Mouse (Mus musculus): ENCODE measurements around the gene Rgs4. TPM values are rescaled to one million over a fixed set of nuclear protein-coding genes. Genes with fewer than 3 reads are reported as not detected.

Gene Rgs4
- 2.6 and 2.7 TPM in 2 replicates for polyA plus RNA-seq (2012; rRNA removed)
- polyA plus RNA-seq (2014; fragmentation: Nextera tagmentation; extraction: Ambion mirVana), result 4.1 and 4.6 TPM in 2 replicates

DNA sequence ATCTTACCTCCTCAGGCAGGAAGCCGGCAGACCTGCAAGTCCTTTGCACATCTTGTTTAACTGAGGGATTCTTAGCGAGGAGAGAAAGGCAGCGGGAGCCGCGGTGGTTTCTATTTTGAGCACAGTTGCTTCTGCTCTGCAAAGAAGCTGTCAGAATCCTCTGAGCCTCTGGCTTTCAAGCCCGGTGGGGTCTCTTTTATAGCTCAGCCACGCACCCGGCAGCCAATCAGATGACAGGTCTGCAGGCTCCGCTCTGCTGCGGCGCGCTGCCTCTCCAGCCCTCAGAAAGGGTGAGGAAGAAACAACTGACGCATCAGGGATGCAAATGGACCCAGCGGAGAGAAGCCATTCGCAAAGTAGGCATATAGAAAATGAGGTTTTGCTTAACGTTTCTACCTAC lies at the start of gene Rgs4:
TSS of gene Rgs4 (minus strand) at position 170 of the 400 bp plus-strand sequence.
- WGBS, result 1% methylated on average over 16 of the region's 16 CpGs
- TF ChIP-seq POLR2A (IDR thresholded peaks at IDR 0.05; ENCODE audit: borderline replicate concordance, extremely low read depth, insufficient read depth, insufficient read length), result no peak
- H3K27me3 ChIP-seq (ENCODE audit: control insufficient read depth, insufficient read depth, low read length), result peaks cover 16% of the 10 kb centered on the region; the same call in 1 of the 2 replicates
- H3K36me3 ChIP-seq (ENCODE audit: control insufficient read depth, insufficient read depth, low read length), result no peaks in the 10 kb centered on the region
- H3K4me2 ChIP-seq (replicated peaks; ENCODE audit: low read depth, low read length, severe bottlenecking), result peak within 1 kb of the TSS; percentile 52
- peak; percentile 61 for DNase-seq (ENCODE audit: low spot score)
- no peak within 1 kb of the TSS for H3K27ac ChIP-seq (replicated peaks; ENCODE audit: low read depth, low read length)
- H3K4me3 ChIP-seq (replicated peaks; ENCODE audit: low read length), result peak within 1 kb of the TSS; percentile 27
- no peak within 1 kb of the TSS for H3K9ac ChIP-seq (ENCODE audit: low read depth, low read length, severe bottlenecking)
- H3K9me3 ChIP-seq (ENCODE audit: control insufficient read depth, low read length), result no peaks in the 10 kb centered on the region
- no peaks in the 10 kb centered on the region for H3K4me1 ChIP-seq (ENCODE audit: control insufficient read depth, insufficient read depth, low read length)
- ATAC-seq (ENCODE audit: low FRiP score, low read depth), result peak; percentile 83

DNA sequence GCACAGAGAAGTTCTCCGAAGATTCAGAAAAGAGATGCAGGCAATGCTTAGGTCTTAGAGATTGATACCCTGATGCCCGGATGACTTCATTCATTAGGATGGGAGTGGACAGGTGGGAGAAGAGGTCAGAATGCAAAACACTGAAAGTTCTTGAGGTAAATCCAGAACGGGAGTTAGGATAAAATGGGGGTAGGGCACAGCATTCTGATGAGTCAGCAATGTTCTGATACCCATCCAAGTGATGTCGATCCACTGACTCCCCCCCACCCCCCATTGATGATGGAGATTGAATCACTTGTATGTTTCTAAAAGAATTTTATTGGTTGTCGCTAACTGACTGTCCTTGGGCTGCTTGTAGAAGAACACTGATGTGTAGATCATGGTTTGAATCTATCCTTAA lies 45.0 kb upstream of the Rgs4 start:
- no peaks in the 10 kb centered on the region for H3K36me3 ChIP-seq (ENCODE audit: control insufficient read depth, insufficient read depth, low read length)
- no peak for DNase-seq (ENCODE audit: low spot score)
- no peak for ATAC-seq (ENCODE audit: low FRiP score, low read depth)
- H3K9me3 ChIP-seq (ENCODE audit: control insufficient read depth, low read length), result no peaks in the 10 kb centered on the region
- H3K4me3 ChIP-seq (replicated peaks; ENCODE audit: low read length), result no peak overlapping the region
- H3K9ac ChIP-seq (ENCODE audit: low read depth, low read length, severe bottlenecking), result no peak overlapping the region
- no peak overlapping the region for H3K27ac ChIP-seq (replicated peaks; ENCODE audit: low read depth, low read length)
- no peaks in the 10 kb centered on the region for H3K4me1 ChIP-seq (ENCODE audit: control insufficient read depth, insufficient read depth, low read length)
- H3K4me2 ChIP-seq (replicated peaks; ENCODE audit: low read depth, low read length, severe bottlenecking), result no peak overlapping the region
- WGBS, result 87% methylated on average over 5 of the region's 5 CpGs
- TF ChIP-seq POLR2A (IDR thresholded peaks at IDR 0.05; ENCODE audit: borderline replicate concordance, extremely low read depth, insufficient read depth, insufficient read length), result no peak
- no peaks in the 10 kb centered on the region for H3K27me3 ChIP-seq (ENCODE audit: control insufficient read depth, insufficient read depth, low read length)

DNA sequence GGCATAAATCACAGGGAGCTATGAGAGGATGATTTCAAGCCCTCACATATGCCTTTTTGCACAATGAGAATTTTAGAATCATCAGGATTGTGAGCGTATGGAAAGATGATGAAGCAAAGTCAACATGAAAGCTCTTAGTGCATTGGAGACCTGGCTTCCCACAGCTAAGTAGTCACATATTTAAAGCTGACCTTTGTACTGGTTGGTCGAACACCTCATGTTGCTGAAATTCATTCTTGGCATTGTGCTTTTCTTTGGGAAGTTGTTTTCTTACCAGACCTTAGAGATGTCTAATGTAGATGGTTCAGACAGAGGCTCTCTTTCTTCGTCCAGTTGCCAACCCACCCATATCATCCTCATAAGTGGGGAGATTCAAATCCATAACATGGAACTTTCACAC lies 38.5 kb upstream of the Rgs4 start:
- H3K4me1 ChIP-seq (ENCODE audit: control insufficient read depth, insufficient read depth, low read length), result no peaks in the 10 kb centered on the region
- ATAC-seq (ENCODE audit: low FRiP score, low read depth) (no peak), DNase-seq (ENCODE audit: low spot score) (no peak)
- WGBS, result 89% methylated on average over 3 of the region's 3 CpGs
- H3K27me3 ChIP-seq (ENCODE audit: control insufficient read depth, insufficient read depth, low read length), result no peaks in the 10 kb centered on the region
- no peaks in the 10 kb centered on the region for H3K36me3 ChIP-seq (ENCODE audit: control insufficient read depth, insufficient read depth, low read length)
- H3K9ac ChIP-seq (ENCODE audit: low read depth, low read length, severe bottlenecking), result no peak overlapping the region
- H3K4me2 ChIP-seq (replicated peaks; ENCODE audit: low read depth, low read length, severe bottlenecking), result no peak overlapping the region
- TF ChIP-seq POLR2A (IDR thresholded peaks at IDR 0.05; ENCODE audit: borderline replicate concordance, extremely low read depth, insufficient read depth, insufficient read length), result no peak
- no peak overlapping the region for H3K27ac ChIP-seq (replicated peaks; ENCODE audit: low read depth, low read length)
- no peaks in the 10 kb centered on the region for H3K9me3 ChIP-seq (ENCODE audit: control insufficient read depth, low read length)
- no peak overlapping the region for H3K4me3 ChIP-seq (replicated peaks; ENCODE audit: low read length)

DNA sequence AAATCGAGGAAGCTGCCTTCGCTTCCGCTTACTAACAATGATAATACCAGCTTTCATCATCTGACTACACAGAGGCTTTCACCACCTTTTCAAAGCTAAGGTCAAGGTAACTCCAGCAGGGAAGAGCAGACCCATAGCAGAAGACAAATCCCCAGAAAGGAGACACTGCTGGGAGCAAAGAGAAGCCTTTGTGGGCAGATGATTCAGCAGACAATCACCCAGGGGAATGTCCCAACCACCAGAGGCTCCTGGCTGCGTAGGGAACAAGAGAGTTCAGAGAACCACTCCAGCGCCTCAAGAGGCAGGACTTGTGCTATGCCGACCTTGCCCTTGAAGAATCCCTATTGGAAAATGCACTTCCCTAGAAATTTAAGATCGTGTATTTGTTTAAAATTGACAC lies 29.1 kb upstream of the Rgs4 start:
- H3K9ac ChIP-seq (ENCODE audit: low read depth, low read length, severe bottlenecking), result no peak overlapping the region
- no peak overlapping the region for H3K4me3 ChIP-seq (replicated peaks; ENCODE audit: low read length)
- TF ChIP-seq POLR2A (IDR thresholded peaks at IDR 0.05; ENCODE audit: borderline replicate concordance, extremely low read depth, insufficient read depth, insufficient read length), result no peak
- DNase-seq (ENCODE audit: low spot score) (no peak), ATAC-seq (ENCODE audit: low FRiP score, low read depth) (no peak)
- H3K36me3 ChIP-seq (ENCODE audit: control insufficient read depth, insufficient read depth, low read length), result no peaks in the 10 kb centered on the region
- WGBS, result 77% methylated on average over 7 of the region's 7 CpGs
- H3K4me2 ChIP-seq (replicated peaks; ENCODE audit: low read depth, low read length, severe bottlenecking), result no peak overlapping the region
- H3K4me1 ChIP-seq (ENCODE audit: control insufficient read depth, insufficient read depth, low read length), result no peaks in the 10 kb centered on the region
- H3K27ac ChIP-seq (replicated peaks; ENCODE audit: low read depth, low read length), result no peak overlapping the region
- H3K9me3 ChIP-seq (ENCODE audit: control insufficient read depth, low read length), result no peaks in the 10 kb centered on the region
- no peaks in the 10 kb centered on the region for H3K27me3 ChIP-seq (ENCODE audit: control insufficient read depth, insufficient read depth, low read length)

DNA sequence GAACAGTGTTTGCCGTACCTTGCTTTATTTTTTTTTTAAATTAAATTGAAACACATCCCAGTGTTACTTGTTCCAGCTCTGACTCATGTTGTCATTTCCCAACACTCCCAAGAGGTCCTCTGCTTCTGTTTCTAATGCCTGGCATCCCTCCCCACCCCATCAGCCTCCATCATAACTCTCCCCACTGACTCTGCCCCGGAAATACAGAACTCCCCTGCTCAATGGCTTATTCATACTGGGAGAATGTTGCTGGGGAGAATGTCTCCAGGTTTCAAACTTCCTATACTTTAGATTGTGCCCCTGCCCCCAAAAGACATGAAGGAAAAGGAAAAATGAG lies 17.1 kb upstream of the Rgs4 start:
- no peak for TF ChIP-seq POLR2A (IDR thresholded peaks at IDR 0.05; ENCODE audit: borderline replicate concordance, extremely low read depth, insufficient read depth, insufficient read length)
- ATAC-seq (ENCODE audit: low FRiP score, low read depth), result no peak
- Histone ChIP-seq H3K4me3 (replicated peaks; ENCODE audit: low read length) (no peak overlapping the region), H3K27me3 (ENCODE audit: control insufficient read depth, insufficient read depth, low read length) (no peaks in the 10 kb centered on the region), H3K27ac (replicated peaks; ENCODE audit: low read depth, low read length) (no peak overlapping the region), H3K4me2 (replicated peaks; ENCODE audit: low read depth, low read length, severe bottlenecking) (no peak overlapping the region), H3K9me3 (ENCODE audit: control insufficient read depth, low read length) (no peaks in the 10 kb centered on the region), H3K9ac (ENCODE audit: low read depth, low read length, severe bottlenecking) (no peak overlapping the region), H3K36me3 (ENCODE audit: control insufficient read depth, insufficient read depth, low read length) (no peaks in the 10 kb centered on the region), H3K4me1 (ENCODE audit: control insufficient read depth, insufficient read depth, low read length) (no peaks in the 10 kb centered on the region)
- WGBS, result 78% methylated on average over 2 of the region's 2 CpGs
- DNase-seq (ENCODE audit: low spot score), result no peak
